Comparison of ENCODE assay signal across 11 mouse cellular contexts in genomic region chr13:83712778-83713380, GRCm38 (mm10).
DNase-seq lines count a peak whose midpoint lies in the region; ATAC-seq lines count a peak whose summit lies in the region.
"Had no signal": no experiment of that assay in that cellular context is flagged by ENCODE, and none has a peak within 500 bp of the region (broad histone marks: within the 10 kb centered on the region; RNA-seq: fewer than 3 reads in every experiment).

No protein-coding gene starts in this region.

- peak; percentile 24 for DNase-seq in cerebellum, adult 11-12 months
- no peak for DNase-seq in cerebellum, adult 11 months
- peak; percentile 30 for DNase-seq in embryo, embryonic 10.5 days (ENCODE audit: low spot score)
- peak; percentile 29 for DNase-seq in neural tube, embryonic 10.5 days (ENCODE audit: extremely low spot score, low spot score)
- DNase-seq in ovary, postnatal 14 days (ENCODE audit: low spot score) = no peak
- no peak for DNase-seq in kidney, adult 18-20 months

- peaks cover 27% of the 10 kb centered on the region for H3K4me1 ChIP-seq in hindbrain, embryonic 13.5 days (replicated peaks)
- H3K4me1 ChIP-seq: intestine, embryonic 15.5 days; liver, embryonic 12.5 days had no signal

- peaks cover 34% of the 10 kb centered on the region for H3K27me3 ChIP-seq in hindbrain, embryonic 13.5 days

- 25% methylated on average over 5 of the region's 5 CpGs for WGBS in hindbrain, embryonic 13.5 days

- peak overlapping the region; percentile 72 for H3K4me2 ChIP-seq in hindbrain, embryonic 13.5 days
- H3K4me2 ChIP-seq: intestine, embryonic 15.5 days; liver, embryonic 12.5 days had no signal

- no peak for ATAC-seq in hindbrain, embryonic 13.5 days (ENCODE audit: low FRiP score)
- no peak for ATAC-seq in granulocyte monocyte progenitor cell, adult 5-6 weeks (replicated peaks; ENCODE audit: poor library complexity, severe bottlenecking)
- ATAC-seq: intestine, embryonic 15.5 days; liver, embryonic 12.5 days had no signal

- H3K9me3 ChIP-seq in hindbrain, embryonic 13.5 days = no peaks in the 10 kb centered on the region
- H3K9me3 ChIP-seq: intestine, embryonic 15.5 days; liver, embryonic 12.5 days had no signal

- no peak overlapping the region for H3K9ac ChIP-seq in hindbrain, embryonic 13.5 days
- H3K9ac ChIP-seq: intestine, embryonic 15.5 days; liver, embryonic 12.5 days had no signal

- no peak overlapping the region; the same call in 1 of the 2 replicates for H3K4me3 ChIP-seq in hindbrain, embryonic 13.5 days
- H3K4me3 ChIP-seq: intestine, embryonic 15.5 days; liver, embryonic 12.5 days had no signal

- H3K36me3 ChIP-seq in hindbrain, embryonic 13.5 days = no peaks in the 10 kb centered on the region
- H3K36me3 ChIP-seq: intestine, embryonic 15.5 days; liver, embryonic 12.5 days had no signal

- no peak overlapping the region for H3K27ac ChIP-seq in hindbrain, embryonic 13.5 days
- H3K27ac ChIP-seq: intestine, embryonic 15.5 days; liver, embryonic 12.5 days; macrophage had no signal

Comparison
In these comparisons a context has a peak if more than half of its experiments do, and no peak if none do; other contexts are left out.
1. DNase-seq: peak in cerebellum, adult 11-12 months (single experiment), embryo, embryonic 10.5 days (single experiment) and neural tube, embryonic 10.5 days (single experiment); none in cerebellum, adult 11 months (single experiment), ovary, postnatal 14 days (single experiment) and kidney, adult 18-20 months (single experiment).